Mouse (Mus musculus): ENCODE results near the gene Syne4. TPM values are rescaled to one million over a fixed set of nuclear protein-coding genes. Genes with fewer than 3 reads are reported as not detected.

Syne4 gene
- total RNA-seq, 2 experiments from 2014 or later, result 0.25 TPM; not detected in 1

DNA sequence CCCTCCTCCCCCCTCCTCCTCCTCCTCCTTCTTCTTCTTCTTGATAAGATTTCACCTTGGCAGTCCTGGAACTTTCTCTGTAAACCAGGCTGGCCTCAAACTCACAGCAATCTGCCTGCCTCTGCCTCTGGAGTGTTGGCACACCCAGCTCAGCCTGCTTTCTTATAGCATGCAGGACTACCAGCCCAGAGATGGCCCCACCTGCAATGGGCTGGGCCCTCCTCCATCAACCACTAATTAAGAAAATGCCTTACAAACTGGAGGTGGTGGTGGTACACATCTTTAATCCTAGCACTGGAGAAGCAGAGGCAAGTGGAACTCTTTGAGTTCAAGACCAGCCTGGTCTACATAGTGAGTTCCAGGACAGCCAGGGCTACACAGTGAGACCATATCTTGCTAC, 11.8 kb downstream of the Syne4 start:
- ATAC-seq (replicated peaks; ENCODE audit: poor library complexity), result no peak

DNA sequence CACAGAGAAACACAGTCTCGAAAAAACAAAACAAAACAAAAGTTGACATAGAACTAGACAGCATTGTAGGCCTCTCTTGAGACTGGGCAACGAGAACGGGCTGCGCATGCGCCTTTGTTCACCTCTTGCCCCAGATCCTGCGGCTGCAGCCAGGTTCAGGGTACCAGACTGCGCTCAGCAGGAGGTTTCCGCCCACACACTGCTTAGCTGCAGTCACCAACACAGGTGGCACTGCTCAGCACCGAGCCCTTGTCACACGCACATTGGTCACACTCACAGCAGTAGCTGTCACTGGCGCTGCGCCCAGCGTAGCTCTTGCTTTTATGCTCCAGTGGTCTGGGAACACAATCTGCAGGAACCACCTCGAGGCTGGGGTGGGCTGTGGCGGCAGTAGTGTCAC, 12.5 kb downstream of the Syne4 start:
- ATAC-seq (replicated peaks; ENCODE audit: poor library complexity), result no peak

DNA sequence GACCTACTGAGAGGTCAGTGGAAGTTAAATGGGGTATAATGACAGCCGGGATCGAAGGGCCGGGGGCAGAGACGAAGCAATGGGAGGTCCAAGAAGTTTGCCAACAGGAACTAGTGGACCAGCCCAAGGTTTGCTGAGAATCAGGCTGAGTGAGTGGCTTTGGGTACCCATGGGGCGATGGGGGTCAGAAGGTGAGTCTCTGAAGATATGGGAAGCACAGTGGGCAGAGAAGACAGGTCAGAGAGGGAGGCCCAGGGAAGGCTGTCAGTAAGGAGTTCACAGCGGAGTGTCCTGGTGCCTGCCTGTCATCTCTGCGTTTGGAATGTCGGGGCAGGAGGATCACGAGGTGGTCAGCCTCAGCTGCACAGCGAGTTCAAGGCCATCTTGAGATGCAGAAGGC, 13.8 kb downstream of the Syne4 start:
- ATAC-seq (replicated peaks; ENCODE audit: poor library complexity), result no peak

DNA sequence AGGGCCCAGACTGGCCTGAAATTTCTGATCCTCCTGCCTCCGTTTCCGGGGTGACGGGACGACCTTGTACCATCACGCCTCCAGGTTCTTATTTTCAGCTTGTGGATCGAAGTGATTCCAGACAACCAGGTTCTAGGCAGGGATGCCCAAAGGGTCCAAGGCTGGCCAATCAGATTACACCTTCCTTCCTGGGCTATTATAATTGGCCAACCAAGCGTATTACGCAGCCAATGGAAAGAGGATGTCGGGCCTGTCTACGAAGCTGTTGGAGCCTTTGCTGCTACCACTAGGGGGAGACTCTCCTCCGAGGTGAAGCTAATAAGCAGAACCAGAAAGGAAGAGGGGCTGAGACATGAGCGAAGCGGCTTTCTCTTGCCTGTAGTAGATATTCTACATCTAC, 17.3 kb downstream of the Syne4 start:
- peak; percentile 87 for ATAC-seq (replicated peaks; ENCODE audit: poor library complexity)

DNA sequence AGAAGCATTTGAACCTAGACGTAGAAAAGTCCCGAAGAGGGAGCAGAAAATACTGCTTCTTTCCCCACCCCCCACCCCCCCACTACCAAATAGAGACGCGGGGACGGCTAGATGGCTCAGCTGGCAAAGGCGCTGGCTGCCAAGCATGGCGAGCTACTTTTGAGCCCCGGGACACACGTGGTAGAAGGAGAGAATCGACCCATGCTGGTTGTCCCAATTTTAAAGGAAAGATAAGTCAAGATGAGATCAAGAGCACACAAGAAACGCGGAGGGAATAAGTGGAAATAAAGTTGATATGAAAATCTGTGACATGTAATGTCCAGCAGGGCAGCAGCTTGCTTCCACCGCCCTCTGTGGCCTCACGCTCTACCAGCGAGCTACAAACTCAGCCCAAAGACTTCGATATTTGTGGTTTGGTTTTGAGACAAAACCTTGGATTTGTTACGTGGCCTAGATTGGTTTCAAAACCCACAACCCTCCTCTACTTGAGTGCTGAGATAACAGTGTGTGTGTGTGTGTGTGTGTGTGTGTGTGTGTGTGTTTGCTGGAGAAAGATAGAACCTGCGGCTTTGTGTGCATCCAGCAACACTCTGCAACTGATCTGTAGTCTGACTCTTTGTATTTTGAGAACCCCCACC, 18.1 kb downstream of the Syne4 start:
- peak; percentile 45 for ATAC-seq (replicated peaks; ENCODE audit: poor library complexity)

DNA sequence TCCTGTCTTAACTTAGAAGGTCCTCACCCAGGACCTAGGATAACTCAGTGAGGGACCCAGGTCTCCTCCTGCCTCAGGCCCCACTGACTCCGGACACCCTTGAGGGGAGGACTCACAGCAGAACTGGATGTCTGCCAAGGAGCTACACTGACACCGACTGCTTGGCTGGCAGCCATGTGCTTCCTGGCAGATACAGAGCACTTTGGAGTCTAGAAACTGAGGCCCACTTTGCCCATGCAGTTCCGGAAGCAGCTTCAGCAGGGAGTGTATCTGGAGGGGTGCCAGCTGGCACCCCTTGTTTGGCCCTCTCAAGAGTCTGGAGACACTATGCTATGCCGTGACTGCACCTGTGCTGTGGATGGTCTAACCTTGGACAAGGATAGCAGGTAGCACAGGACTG, 18.8 kb downstream of the Syne4 start:
- ATAC-seq (replicated peaks; ENCODE audit: poor library complexity), result peak; percentile 24

DNA sequence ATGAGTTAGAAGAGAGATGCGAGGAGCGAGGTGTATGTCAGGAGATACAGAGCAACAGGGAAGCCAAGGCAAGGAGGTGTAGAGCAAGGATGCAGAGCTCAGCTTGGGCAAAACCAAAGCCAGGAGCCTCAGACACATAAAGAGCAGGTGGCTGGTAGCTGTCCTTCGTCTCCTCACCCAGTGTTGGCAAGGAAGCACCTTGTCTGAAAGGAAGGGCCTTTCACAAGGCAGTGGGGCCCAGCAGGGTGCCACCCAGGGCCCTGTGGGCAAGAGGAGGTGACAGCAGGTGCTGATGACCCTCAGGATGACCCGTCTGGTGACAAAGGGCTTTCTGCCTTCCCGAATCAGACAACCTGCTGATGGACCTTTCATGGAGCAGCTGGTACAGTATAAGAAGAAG, 20.0 kb downstream of the Syne4 start:
- ATAC-seq (replicated peaks; ENCODE audit: poor library complexity), result no peak

DNA sequence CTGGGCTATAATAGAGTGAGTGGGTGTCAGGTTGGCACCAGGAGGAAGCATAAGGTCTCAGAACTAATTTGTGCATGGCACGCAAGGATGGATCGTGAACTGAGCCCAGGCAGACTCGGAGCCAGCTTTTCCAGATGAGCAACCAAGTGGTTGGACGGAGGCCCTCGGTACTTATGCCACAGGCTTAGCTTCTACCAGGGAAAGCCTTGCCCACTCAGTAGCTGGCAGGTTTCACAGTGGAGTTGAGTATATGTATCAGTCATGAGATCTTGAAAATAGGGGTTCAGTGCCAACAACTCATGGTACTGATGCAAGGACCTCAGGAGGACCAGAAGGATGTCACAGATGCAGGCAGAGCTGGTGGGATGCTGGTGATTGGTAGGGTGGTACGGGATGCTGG, 21.1 kb downstream of the Syne4 start:
- no peak for ATAC-seq (replicated peaks; ENCODE audit: poor library complexity)

DNA sequence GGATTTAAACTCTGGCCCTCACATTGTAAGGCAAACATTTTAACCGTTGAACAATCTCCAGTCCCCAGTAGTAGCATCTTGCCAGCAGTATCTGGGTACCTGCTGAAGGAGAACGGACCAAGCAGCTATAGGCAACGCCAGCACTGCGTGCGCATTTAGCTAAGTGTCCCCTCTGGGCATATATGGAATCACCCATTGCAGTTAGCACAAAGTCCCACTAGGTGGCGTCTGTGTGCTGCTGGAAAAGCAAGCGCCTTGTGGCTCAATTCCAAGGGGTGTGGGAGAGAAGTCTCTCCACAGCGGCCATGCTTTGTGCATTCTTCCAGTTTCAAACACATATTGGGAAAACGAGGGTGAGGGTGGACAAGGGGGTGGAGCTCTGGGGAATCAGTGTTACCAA, 21.8 kb downstream of the Syne4 start:
- peak; percentile 78 for ATAC-seq (replicated peaks; ENCODE audit: poor library complexity)

DNA sequence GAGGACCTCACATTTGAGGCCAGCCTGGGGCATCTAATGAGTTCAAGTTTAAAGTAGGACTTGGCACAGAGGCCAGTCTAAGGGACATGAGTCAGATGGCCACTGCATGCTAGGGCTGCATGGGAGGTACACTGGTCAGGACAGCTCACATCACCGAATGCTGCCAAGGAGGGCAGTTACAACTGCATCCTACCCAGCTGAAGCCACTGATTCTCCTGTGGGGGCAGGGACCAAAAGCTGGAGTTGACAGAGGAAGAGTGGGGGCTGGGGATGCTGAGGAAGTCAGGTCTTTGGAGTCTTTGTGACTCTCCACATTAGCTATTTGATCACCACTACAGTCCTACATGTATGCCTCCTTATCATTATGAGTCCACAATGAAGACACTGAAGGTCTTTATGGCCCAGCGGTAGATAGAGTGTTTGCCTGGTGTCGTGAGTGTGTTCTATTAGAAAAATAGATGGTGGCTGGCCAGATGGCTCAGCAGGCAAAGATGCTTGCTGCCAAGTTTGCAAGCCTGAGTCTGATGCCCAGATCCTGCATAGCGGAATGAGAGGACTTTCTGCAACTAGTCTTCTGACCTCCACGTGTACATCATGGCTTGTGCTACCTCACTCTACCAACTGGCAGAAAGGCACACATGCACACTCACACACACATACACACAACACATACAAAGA, 25.0 kb downstream of the Syne4 start:
- ATAC-seq (replicated peaks; ENCODE audit: poor library complexity), result no peak

DNA sequence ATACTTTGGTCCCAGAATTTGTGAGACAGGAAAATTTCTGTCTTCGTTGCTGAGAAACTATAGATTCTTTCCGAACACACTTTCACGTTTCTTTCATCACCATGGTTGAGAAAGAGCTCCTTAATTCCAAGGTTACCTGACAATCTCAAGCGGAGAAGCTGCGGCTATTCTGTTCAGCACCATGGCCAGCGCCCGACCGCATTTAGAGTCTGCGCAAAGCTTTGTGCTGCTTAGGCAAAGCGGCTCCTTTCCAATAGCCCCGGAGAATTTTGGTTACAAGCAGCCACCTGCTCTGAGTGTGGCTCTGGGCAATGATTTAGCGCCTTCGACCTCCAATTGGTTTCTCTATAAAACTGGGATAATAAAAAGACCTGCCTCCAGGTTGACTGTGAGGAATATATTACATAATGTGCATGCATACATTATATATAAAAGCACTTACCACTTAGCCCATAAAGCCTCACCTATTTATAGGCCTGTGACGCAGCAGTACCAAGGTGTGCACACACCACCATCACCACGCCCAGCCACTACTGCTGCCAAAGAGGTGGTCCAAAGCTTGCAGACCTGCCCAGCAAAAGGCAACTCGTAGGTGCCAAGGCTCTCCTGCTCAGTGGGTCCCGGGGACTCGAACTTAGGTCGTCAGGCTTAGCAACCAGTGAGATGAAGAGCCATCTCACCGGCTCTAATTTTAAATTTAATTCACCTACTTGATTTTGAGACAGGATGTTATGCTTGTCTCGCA, 32.2 kb downstream of the Syne4 start:
- ATAC-seq (replicated peaks; ENCODE audit: poor library complexity), result peak; percentile 80

DNA sequence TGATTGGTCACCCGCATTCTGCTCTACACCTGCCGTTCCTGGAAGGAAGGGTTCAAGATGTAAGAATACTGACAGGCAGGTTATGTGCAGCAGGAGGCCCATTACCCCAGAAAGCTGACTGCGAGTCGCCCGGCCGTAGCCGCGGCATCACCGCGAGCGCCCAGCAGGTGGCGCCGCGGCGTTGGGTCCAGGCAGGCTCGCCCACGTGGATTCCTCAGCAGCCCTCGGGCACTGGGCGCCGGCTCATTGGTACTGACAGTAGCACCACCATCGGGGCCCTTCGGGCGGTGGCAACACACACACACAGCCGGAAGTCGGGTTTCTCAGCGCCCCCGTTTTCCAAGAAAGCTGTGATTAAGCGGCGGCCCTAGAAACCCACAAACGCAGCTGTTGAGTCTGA, 33.2 kb downstream of the Syne4 start:
- ATAC-seq (replicated peaks; ENCODE audit: poor library complexity), result peak; percentile 93

DNA sequence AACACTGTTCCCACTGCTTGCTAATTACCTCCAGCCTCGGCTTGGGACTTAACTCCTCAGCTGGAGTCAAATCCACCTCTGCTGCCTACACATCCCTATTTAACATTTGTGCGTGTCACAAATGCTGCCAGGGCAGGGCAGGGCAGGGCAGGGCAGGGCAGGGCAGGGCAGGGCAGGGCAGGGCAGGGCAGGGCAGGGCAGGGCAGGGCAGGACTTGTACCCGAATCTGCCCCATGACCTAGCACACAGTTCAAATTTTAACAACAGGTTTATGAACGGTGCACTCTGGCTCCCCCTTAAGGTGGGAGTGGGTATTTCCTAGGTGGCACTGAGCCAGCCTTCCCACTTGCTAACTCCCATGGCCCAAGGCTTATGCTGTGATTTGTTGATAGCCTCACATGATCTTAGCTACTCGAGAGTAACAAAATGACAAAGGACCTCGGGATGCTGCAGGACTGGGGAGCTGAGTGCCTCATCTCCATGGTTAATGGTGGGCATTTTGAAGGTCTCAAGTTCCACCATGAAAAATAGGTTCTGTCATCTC, 38.7 kb downstream of the Syne4 start:
- peak; percentile 74 for ATAC-seq (replicated peaks; ENCODE audit: poor library complexity)

DNA sequence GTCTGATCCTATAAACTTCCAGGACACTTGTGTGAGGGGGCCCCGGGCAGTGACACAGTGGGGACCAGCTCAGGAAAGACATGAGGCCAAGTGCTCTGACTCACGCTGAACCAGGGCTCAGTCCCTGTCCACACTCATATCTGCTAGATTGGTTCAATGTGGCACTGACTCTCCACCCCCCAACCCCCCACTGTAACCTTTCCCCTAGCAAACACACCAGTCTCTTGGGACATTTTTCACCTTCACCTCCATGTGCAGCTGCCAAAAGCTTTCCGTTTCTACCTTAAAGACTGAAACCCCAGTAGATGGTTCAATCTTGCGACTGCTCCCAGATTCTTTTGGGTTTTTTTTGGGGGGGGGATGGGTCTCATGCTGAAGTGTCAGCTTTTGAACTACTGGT, 39.5 kb downstream of the Syne4 start:
- ATAC-seq (replicated peaks; ENCODE audit: poor library complexity), result no peak

DNA sequence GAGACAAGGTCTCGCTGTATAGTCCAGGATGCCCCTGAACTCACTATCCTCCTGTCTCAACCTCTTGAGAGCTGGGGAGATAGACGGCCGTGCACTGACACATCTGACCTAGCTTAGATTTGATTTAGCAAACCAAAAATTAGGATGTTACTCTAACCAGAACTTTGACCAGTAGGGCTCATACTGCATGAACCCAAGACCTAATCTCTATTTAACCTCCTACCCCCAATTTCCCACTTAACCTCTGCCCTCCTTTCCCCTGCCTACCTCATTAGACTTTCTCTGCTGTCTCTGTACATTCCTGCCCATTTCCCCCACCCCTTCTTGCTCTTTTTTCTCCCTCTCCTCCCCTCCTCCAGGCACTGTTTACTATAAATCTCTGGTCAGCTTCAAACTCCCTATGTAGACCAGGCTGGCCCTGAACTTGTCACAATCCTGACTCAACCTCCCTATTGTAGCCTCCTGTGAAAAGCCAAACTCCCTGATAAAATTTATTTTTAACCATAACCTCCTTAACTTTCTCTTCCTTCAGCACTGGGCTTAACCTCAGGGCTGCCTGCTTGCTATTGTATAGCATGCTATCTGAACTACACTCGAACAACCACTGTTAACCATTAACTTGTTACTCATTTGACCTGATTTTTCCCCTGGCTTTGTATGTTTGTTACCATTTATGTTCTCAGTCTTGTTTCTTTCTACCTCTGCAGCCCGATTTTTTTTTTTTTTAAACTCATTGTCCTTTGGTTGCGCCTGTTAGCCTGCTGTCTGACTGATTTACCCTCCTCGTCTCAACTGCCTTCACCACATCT, 44.0 kb downstream of the Syne4 start:
- ATAC-seq (replicated peaks; ENCODE audit: poor library complexity), result no peak

DNA sequence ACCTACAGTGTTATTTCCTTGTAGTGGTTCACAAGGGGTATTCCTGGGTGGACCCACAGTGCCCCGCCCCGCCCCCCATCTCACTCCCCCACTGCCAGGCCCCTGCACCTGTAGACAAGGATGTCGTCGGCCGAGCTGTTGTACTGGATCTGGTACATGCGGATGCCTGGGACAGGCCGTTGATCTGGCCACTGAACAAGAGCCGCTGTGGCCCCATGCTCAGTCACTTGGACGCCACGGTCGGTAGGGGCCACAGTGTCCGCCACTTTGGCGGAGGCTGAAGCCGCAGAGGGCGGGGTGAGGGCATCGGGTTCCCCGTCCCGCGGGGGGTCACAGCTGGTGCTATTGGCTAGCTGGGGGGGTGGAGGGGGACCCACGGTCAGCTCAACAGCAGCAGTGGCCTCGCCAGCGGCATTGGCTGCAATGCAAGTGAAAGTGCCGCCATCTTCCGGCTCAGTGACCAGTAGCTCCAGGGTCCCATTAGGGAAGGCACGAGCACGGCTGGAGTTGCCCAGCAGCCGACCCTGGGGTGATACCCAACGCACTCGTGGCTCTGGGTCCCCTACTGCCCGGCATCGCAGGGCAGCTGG, 44.8 kb downstream of the Syne4 start:
- ATAC-seq (replicated peaks; ENCODE audit: poor library complexity), result no peak

DNA sequence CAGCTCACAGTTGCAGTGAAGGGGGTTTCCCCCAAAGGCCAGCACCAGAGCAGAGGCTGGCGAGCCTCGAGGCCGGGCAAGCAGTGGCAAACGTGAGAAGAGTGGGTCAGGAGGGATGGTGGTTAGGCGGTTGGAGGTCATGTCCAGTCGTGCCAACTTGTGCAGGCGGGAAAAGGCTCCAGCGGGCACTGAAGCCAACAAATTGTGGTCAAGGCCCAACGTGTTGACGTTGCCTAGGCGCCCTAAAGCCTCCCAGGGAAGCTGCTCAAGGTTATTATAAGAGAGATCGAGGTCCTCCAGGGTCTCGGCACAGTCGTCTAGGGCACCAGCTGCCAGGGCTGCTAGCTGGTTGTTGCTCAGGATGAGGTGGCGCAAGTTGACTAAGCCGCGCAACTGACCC, 45.4 kb downstream of the Syne4 start:
- no peak for ATAC-seq (replicated peaks; ENCODE audit: poor library complexity)

DNA sequence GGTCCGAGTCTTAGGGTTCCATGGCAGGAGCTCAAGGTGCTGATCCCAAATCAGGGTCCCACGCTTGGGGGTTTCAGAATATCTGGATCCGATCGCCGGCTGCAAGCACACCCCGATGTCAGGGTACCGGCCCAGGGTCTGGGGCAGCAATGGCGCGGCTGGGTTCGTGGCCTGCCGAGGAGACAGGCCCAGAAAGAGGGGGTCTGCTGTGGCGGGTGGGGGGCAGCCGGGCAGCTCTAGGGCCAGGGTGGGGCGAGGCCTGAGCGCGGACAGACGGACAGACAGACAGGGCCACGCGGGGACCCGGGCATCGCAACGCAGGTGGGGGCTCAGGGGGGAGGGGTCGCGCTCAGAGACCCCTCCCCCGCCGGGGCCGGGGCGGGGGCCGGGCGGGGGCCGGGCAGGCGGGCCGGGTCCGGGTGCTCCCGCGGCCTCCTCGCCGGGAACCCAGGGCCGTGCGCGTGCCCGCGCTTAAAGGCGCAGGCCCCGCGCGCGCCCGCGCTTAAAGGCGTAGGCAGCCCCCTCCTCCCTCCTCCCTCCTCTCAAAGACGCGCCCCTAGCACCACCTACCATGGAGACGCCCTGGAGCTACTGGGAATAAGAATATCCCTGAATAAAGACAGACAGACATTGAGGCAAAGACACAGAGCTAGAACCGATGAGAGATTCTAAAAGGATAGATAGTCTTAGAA, 48.2 kb downstream of the Syne4 start, which contains the start of gene Lrfn3:
TSS of gene Lrfn3 (minus strand) at position 121 of the 692 bp plus-strand sequence.
- ATAC-seq (replicated peaks; ENCODE audit: poor library complexity), result no peak

DNA sequence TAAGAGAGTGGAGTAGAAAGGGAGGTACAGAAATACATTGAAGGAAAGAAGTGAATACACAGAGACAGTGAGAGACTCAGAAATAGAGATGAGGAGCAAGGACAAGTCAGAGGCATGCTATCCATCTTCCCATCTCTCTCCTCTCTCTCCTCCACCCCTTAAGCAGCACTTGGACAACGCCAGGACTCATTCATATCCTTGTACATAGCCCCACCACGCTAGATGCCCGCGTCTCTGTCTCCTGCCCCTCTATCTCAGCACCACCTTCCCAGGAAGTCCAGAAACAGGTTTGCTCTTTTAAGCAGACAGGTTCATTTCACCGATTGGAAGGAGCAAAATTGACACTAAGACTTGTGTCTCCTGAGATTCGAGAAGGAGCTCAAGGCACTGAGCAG, 48.7 kb downstream of the Syne4 start:
- no peak for ATAC-seq (replicated peaks; ENCODE audit: poor library complexity)

DNA sequence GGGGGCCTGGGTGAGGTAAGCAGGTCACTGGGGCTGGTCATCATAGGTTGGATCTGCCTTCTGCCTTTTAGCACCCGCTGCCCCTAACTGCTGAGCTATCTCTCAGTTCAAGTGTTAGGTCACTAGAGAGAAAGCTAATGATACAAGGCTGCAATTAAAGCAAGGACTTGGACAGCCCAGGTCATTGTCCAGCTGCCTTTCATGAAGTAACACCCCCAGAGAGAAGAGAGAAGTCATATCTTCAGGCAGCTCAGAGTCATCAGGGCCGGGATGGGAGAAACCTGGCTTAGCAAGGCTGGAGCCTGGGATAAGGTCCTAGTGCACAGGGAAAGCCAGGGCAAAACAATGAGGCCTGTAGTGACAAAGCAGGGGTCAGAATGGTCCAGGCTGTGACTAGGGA, 52.9 kb downstream of the Syne4 start:
- no peak for ATAC-seq (replicated peaks; ENCODE audit: poor library complexity)
